Mouse (Mus musculus) v-Abl transformed pro-B cells (cell line): ENCODE data around the gene Arid3b.

Source experiments
- in situ Hi-C, 2 experiments: fragments of 400-800 bp; cut with MboI; formaldehyde crosslinking; loops; one replicate each; pipeline ENCODE4 v1.15.1; 2025; ENCODE audit not compliant: unreplicated experiment in 2 of 2

Arid3b gene

GRCm38 (mm10) chr9:57803047-57803446 lies 33.5 kb downstream of the Arid3b start:
- in situ Hi-C loops: loop anchor here in 1 of 2 experiments (25.0 kb wide), 1 partner anchor 459 kb away; the partner anchor contains the start of gene Stoml1

- in situ Hi-C loops: loop anchor here in 1 of 2 experiments (25.0 kb wide), 1 partner anchor 462 kb away; the partner anchor contains the start of gene Stoml1
These were observed 36.1 kb downstream of the Arid3b start for GRCm38 (mm10) chr9:57800325-57800975.

- in situ Hi-C loops: loop anchor here in 1 of 2 experiments (10.0 kb wide), 1 partner anchor 46 kb away; no protein-coding TSS in a partner anchor
These were observed 37.8 kb downstream of the Arid3b start for GRCm38 (mm10) chr9:57798725-57799253.

- in situ Hi-C loops: loop anchor here in 1 of 2 experiments (10.0 kb wide), 1 partner anchor 47 kb away; no protein-coding TSS in a partner anchor
These were observed 39.1 kb downstream of the Arid3b start for GRCm38 (mm10) chr9:57797456-57797855.

- in situ Hi-C loops: loop anchor here (5.0 to 10.0 kb wide), 6 partner anchors 55 to 203 kb away; no protein-coding TSS in a partner anchor
These were observed 46.9 kb downstream of the Arid3b start for GRCm38 (mm10) chr9:57789733-57790132.

- in situ Hi-C loops: no loop called here
These were observed 53.9 kb downstream of the Arid3b start for GRCm38 (mm10) chr9:57782656-57783055.

- in situ Hi-C loops: no loop called here
These were observed 60.9 kb downstream of the Arid3b start for GRCm38 (mm10) chr9:57775736-57776135.

- in situ Hi-C loops: no loop called here
These were observed 61.6 kb downstream of the Arid3b start for GRCm38 (mm10) chr9:57775026-57775425.

GRCm38 (mm10) chr9:57774168-57774567 lies 62.4 kb downstream of the Arid3b start:
- in situ Hi-C loops: no loop called here

- in situ Hi-C loops: no loop called here
These were observed 62.8 kb downstream of the Arid3b start for GRCm38 (mm10) chr9:57773754-57774153.

GRCm38 (mm10) chr9:57770836-57771235 lies 65.8 kb downstream of the Arid3b start:
- in situ Hi-C loops: no loop called here

- in situ Hi-C loops: no loop called here
These were observed 66.4 kb downstream of the Arid3b start for GRCm38 (mm10) chr9:57770214-57770613.

GRCm38 (mm10) chr9:57769539-57770069 lies 67.0 kb downstream of the Arid3b start:
- in situ Hi-C loops: no loop called here

- in situ Hi-C loops: no loop called here
These were observed 69.4 kb downstream of the Arid3b start for GRCm38 (mm10) chr9:57767231-57767630.

GRCm38 (mm10) chr9:57766431-57766830 lies 70.2 kb downstream of the Arid3b start:
- in situ Hi-C loops: no loop called here

GRCm38 (mm10) chr9:57765364-57766351 lies 70.9 kb downstream of the Arid3b start, which contains the start of gene Clk3:
Gene Clk3, minus strand, starts transcription at chr9:57765860.
- in situ Hi-C loops: no loop called here

GRCm38 (mm10) chr9:57764974-57765363 lies 71.6 kb downstream of the Arid3b start:
- in situ Hi-C loops: no loop called here

GRCm38 (mm10) chr9:57764147-57764973 lies 72.2 kb downstream of the Arid3b start:
- in situ Hi-C loops: no loop called here

GRCm38 (mm10) chr9:57762563-57762991 lies 74.0 kb downstream of the Arid3b start:
- in situ Hi-C loops: no loop called here
